Mouse (Mus musculus) testis, postnatal 14 days (tissue): ENCODE measurements at regions not wholly inside any gene's neighbourhood (a gene's known extent, or its start where the extent isn't known, plus 50 kb on each side); places are given as distances from the start of the nearest gene placed in this dataset.

ENCODE experiments used
- DNase-seq: peaks from one replicate; pipeline ENCODE4 v3.0.0; 2021; ENCODE audit warnings: low spot score

GRCm38 (mm10) chr2:110426881-110427280 lies 63.9 kb upstream of the Fibin start:
- DNase-seq = peak; percentile 11

GRCm38 (mm10) chr2:110452694-110453093 lies 89.7 kb upstream of the Fibin start:
- no peak for DNase-seq

DNA sequence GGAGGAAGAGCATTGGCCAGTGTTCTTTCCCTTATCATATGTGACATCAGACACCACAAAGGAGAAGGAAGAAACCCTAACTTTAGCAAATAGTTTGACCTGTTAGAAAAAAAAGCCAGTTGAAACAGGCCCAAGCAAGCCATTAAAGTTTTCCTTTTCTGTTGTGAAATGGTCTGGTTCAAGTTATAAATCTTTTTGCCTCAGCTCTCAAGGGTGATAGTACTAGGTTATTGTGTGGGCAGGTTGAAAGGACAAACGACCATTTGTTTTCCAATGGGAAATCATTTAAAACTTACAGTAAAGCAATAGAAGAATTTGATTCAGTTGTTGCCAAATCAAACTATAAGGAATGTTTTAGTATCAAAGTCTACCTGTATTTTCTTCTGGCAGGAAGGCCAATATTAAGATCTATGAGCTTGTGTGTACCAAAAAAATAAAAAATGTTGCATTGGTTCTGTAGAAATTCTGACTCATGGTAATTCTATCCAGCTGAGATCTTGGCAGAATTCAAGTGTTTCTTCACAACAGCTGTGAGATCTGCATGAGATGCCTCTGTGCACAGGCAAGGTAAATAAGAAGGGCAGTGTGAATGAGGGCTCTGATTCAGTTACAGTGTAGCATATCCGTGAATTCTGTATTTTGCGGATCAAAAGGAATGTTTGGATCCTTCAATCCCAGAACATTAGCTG lies 109.5 kb upstream of the Fibin start:
- no peak for DNase-seq

GRCm38 (mm10) chr2:110476591-110476990 lies 113.6 kb upstream of the Fibin start:
- no peak for DNase-seq

DNA sequence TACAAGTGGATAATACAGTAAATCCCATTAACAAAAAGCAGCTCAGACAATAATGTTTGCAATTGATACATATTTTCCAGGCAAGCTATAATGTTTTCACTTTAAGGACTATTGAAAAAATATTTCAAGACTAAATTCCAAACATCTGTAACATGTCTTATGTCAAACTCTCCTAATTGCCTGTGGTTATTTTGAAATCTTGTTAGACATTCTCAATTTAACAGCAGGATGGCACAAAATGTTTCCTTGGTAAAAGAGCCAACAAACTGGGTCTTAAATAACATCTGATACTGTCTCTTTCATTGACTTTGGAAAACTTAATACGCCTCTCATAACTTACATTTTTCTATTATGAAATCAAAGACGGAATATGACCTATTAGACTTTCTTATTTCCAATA lies 115.8 kb upstream of the Slc5a12 start:
- no peak for DNase-seq

DNA sequence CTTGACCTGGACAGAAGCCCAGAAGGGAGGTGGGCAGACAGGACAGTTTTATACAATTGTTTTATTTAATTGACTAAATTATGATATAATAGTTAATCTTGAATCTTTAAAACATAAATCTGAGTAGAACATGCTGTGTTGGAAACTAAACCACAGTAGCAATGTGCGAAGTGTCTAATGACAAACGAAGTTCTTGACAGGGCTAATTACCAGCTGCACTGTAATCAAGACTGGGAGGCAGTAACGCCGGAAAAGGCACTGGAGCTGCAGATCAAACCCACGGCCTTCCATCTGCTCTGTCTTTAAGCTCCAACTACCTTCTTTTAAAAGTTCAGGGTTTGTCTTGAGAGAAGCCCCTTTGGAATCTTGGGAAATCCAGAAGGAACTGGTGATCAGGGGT lies 110.9 kb upstream of the Slc5a12 start:
- no peak for DNase-seq

GRCm38 (mm10) chr2:110486724-110487123 lies 110.4 kb upstream of the Slc5a12 start:
- no peak for DNase-seq

- no peak for DNase-seq
Observed at GRCm38 (mm10) chr2:110487950-110488349, 109.1 kb upstream of the Slc5a12 start.

DNA sequence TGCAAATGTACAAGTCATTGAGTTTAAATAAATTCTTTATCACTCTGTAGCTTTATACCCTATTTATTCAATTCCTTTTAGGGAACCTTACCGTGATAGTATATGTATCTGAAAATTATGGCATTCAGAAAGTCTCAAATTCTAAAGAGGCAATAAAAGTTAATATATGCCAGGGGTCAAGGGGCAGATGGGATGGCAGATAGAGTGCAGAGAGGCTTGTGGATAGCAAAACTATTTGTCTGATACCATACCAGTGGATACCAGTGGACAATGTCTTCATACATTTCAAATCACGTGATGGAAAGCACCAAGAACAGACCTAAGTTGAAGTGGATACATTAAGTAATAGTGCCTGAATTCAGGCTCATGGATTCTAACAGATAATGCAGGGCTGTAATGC lies 95.3 kb upstream of the Slc5a12 start:
- no peak for DNase-seq

DNA sequence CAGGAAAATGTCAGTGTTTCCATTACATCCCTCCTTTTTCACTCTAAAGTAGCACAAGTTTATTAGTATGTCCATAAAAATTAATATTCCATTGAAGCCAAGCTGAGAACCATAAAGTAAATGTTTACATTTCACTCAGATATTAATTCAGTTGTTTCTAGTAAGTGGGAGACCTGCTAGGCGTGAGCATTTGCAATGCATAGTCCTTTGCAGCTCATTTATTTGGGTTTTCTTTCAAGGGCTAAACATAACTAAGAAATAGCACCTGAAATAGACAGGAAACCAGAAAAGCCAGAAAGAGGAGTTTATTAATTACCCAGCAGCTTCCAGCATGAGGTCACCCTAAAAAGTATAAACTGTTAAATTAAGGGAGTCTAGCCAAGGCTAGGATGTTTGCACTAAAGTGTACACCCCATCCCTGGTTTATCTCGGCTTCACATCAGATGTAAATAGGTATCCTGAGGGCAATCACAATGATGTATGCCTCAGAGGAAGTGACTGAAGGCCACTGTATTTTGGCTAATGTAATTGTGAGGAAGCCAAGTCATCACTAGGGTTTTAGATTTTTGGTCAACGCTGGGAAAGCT lies 88.8 kb upstream of the Slc5a12 start:
- no peak for DNase-seq

DNA sequence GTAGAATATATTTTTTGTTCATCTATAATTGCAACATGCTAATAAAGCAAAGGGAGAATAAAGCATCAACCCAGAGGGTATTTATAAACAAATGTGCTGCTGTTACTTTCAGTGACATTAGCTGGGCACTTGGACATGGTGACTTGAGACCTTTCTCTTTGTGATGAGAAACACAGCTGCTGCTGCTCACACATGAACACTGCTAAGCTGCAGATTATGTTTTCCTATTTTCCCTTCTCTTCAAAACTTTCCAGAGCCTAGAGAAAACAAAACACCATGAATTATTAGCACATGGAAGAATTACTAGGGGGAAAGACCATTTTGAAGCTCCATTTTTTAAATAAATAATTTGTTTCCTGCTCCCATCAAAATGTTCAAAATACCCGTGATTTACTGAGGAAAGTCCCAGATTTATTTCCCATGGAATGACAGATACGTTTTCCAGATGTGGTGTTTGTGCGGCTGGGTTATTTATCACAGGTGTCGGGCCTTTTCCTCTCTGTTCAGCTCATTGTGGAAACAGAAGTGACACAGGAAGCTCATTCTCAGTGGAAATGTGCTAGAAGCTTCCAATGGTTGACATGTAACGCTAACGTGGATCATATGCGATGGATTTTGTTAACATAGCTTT lies 73.8 kb upstream of the Slc5a12 start:
- no peak for DNase-seq

DNA sequence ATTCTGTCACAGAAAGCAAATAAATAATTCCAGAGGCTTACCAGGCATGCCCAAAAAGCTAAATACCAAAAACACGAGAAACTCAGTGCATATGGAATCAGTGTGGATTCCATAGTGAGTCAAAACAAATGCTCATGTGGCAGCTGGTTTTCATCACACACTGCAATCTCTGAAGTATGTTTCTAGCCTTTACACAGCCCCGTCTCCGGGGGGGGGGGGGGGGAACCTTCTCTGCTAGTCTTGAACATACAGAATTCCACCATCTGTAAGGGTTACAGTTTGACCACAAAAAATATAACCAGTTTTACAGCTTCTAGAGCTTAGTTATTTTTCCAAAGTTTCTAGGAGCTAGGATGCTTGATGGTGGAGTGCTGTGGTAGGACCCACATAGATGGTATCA lies 68.9 kb upstream of the Slc5a12 start:
- no peak for DNase-seq

GRCm38 (mm10) chr2:110540140-110540539 lies 57.0 kb upstream of the Slc5a12 start:
- no peak for DNase-seq

GRCm38 (mm10) chr2:110540570-110541357 lies 56.3 kb upstream of the Slc5a12 start:
- DNase-seq = no peak

DNA sequence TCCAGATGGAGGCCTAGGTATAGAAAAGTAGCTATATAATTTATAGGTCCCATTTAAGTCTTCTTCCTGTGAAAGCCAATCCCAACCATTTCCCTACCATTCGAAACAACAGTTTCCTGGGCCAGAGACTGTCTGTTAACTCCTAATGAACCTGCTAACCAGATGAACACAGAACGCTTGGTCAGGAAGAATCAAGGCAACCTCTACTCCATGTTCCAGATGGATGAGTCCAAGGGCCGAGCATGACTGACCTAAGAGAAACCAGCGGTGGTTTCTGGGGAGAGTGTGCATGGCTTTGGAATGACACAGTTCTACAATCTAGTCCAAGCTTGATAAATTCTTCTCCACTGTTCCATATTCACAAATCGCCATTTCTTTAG lies 55.8 kb upstream of the Slc5a12 start:
- DNase-seq = no peak
